Mouse (Mus musculus): ENCODE results near the gene Pan2. TPM values are rescaled to one million over a fixed set of nuclear protein-coding genes. Genes with fewer than 3 reads are reported as not detected.

Gene Pan2
- polyA plus RNA-seq, 1 experiment from 2014 or later: 25.9 TPM

- Histone ChIP-seq H3K36me3 (ENCODE audit: control insufficient read depth, insufficient read depth, low read length) (no peaks in the 10 kb centered on the region), H3K27me3 (ENCODE audit: control insufficient read depth, insufficient read depth, low read length) (no peaks in the 10 kb centered on the region), H3K9me3 (replicated peaks; ENCODE audit: control insufficient read depth, low read length) (no peaks in the 10 kb centered on the region), H3K4me2 (peak overlapping the region; percentile 63), H3K9ac (ENCODE audit: low read depth, low read length) (peak overlapping the region; percentile 58), H3K27ac (ENCODE audit: low read depth, low read length) (peak overlapping the region; percentile 96), H3K4me3 (ENCODE audit: low read depth, low read length) (peak overlapping the region; percentile 75; the same call in 1 of the 2 replicates), H3K4me1 (ENCODE audit: control insufficient read depth, insufficient read depth, low read length) (peaks cover 33% of the 10 kb centered on the region)
- ATAC-seq (replicated peaks; ENCODE audit: insufficient number of reproducible peaks, low FRiP score, low TSS enrichment): no peak
- 76% methylated on average over 3 of the region's 3 CpGs for WGBS (ENCODE audit: insufficient replicate concordance)
Observed at GRCm38 (mm10) chr10:128336597-128336996, 33.5 kb downstream of the Pan2 start.

GRCm38 (mm10) chr10:128337306-128338181 is 34.4 kb downstream of the Pan2 start, which contains the start of gene Cs:
Gene Cs, plus strand, starts transcription at chr10:128337734.
- Histone ChIP-seq H3K4me1 (ENCODE audit: control insufficient read depth, insufficient read depth, low read length) (peaks cover 35% of the 10 kb centered on the region), H3K9ac (ENCODE audit: low read depth, low read length) (peak within 1 kb of the TSS; percentile 87), H3K27ac (ENCODE audit: low read depth, low read length) (peak within 1 kb of the TSS; percentile 96), H3K4me3 (ENCODE audit: low read depth, low read length) (peak within 1 kb of the TSS; percentile 75), H3K4me2 (peak within 1 kb of the TSS; percentile 75), H3K36me3 (ENCODE audit: control insufficient read depth, insufficient read depth, low read length) (no peaks in the 10 kb centered on the region), H3K27me3 (ENCODE audit: control insufficient read depth, insufficient read depth, low read length) (no peaks in the 10 kb centered on the region), H3K9me3 (replicated peaks; ENCODE audit: control insufficient read depth, low read length) (no peaks in the 10 kb centered on the region)
- 1% methylated on average over 61 of the region's 61 CpGs for WGBS (ENCODE audit: insufficient replicate concordance)
- peak; percentile 98 for ATAC-seq (replicated peaks; ENCODE audit: insufficient number of reproducible peaks, low FRiP score, low TSS enrichment)

- peaks cover 38% of the 10 kb centered on the region for H3K4me1 ChIP-seq (ENCODE audit: control insufficient read depth, insufficient read depth, low read length)
- no peaks in the 10 kb centered on the region for H3K9me3 ChIP-seq (replicated peaks; ENCODE audit: control insufficient read depth, low read length)
- 15% methylated on average over 5 of the region's 5 CpGs for WGBS (ENCODE audit: insufficient replicate concordance)
- peak overlapping the region; percentile 75 for H3K4me3 ChIP-seq (ENCODE audit: low read depth, low read length)
- no peaks in the 10 kb centered on the region for H3K27me3 ChIP-seq (ENCODE audit: control insufficient read depth, insufficient read depth, low read length)
- no peaks in the 10 kb centered on the region for H3K36me3 ChIP-seq (ENCODE audit: control insufficient read depth, insufficient read depth, low read length)
- H3K4me2 ChIP-seq: peak overlapping the region; percentile 75
- no peak for ATAC-seq (replicated peaks; ENCODE audit: insufficient number of reproducible peaks, low FRiP score, low TSS enrichment)
- peak overlapping the region; percentile 87 for H3K9ac ChIP-seq (ENCODE audit: low read depth, low read length)
- peak overlapping the region; percentile 96 for H3K27ac ChIP-seq (ENCODE audit: low read depth, low read length)
Observed at GRCm38 (mm10) chr10:128338415-128338814, 35.3 kb downstream of the Pan2 start.

GRCm38 (mm10) chr10:128338948-128339347 is 35.8 kb downstream of the Pan2 start:
- H3K9ac ChIP-seq (ENCODE audit: low read depth, low read length): peak overlapping the region; percentile 87; the same call in 1 of the 2 replicates
- peak overlapping the region; percentile 96; the same call in 1 of the 2 replicates for H3K27ac ChIP-seq (ENCODE audit: low read depth, low read length)
- H3K27me3 ChIP-seq (ENCODE audit: control insufficient read depth, insufficient read depth, low read length): no peaks in the 10 kb centered on the region
- H3K4me3 ChIP-seq (ENCODE audit: low read depth, low read length): peak overlapping the region; percentile 75
- H3K4me1 ChIP-seq (ENCODE audit: control insufficient read depth, insufficient read depth, low read length): peaks cover 41% of the 10 kb centered on the region
- H3K9me3 ChIP-seq (replicated peaks; ENCODE audit: control insufficient read depth, low read length): no peaks in the 10 kb centered on the region
- peak overlapping the region; percentile 75 for H3K4me2 ChIP-seq
- no peaks in the 10 kb centered on the region for H3K36me3 ChIP-seq (ENCODE audit: control insufficient read depth, insufficient read depth, low read length)
- 42% methylated on average over 2 of the region's 2 CpGs for WGBS (ENCODE audit: insufficient replicate concordance)
- no peak for ATAC-seq (replicated peaks; ENCODE audit: insufficient number of reproducible peaks, low FRiP score, low TSS enrichment)

- Histone ChIP-seq H3K27ac (ENCODE audit: low read depth, low read length) (no peak overlapping the region), H3K9ac (ENCODE audit: low read depth, low read length) (no peak overlapping the region), H3K4me1 (ENCODE audit: control insufficient read depth, insufficient read depth, low read length) (peaks cover 51% of the 10 kb centered on the region), H3K9me3 (replicated peaks; ENCODE audit: control insufficient read depth, low read length) (no peaks in the 10 kb centered on the region), H3K27me3 (ENCODE audit: control insufficient read depth, insufficient read depth, low read length) (no peaks in the 10 kb centered on the region), H3K36me3 (ENCODE audit: control insufficient read depth, insufficient read depth, low read length) (no peaks in the 10 kb centered on the region), H3K4me2 (peak overlapping the region; percentile 20; the same call in 1 of the 2 replicates), H3K4me3 (ENCODE audit: low read depth, low read length) (no peak overlapping the region)
- 61% methylated on average over 2 of the region's 2 CpGs for WGBS (ENCODE audit: insufficient replicate concordance)
- ATAC-seq (replicated peaks; ENCODE audit: insufficient number of reproducible peaks, low FRiP score, low TSS enrichment): no peak
Observed at GRCm38 (mm10) chr10:128340257-128340656, 37.1 kb downstream of the Pan2 start.

- no peak overlapping the region for H3K4me3 ChIP-seq (ENCODE audit: low read depth, low read length)
- H3K27ac ChIP-seq (ENCODE audit: low read depth, low read length): peak overlapping the region; percentile 7; the same call in 1 of the 2 replicates
- no peak for ATAC-seq (replicated peaks; ENCODE audit: insufficient number of reproducible peaks, low FRiP score, low TSS enrichment)
- H3K4me1 ChIP-seq (ENCODE audit: control insufficient read depth, insufficient read depth, low read length): peaks cover 52% of the 10 kb centered on the region
- no peak overlapping the region for H3K4me2 ChIP-seq
- no peaks in the 10 kb centered on the region for H3K36me3 ChIP-seq (ENCODE audit: control insufficient read depth, insufficient read depth, low read length)
- no peak overlapping the region for H3K9ac ChIP-seq (ENCODE audit: low read depth, low read length)
- H3K27me3 ChIP-seq (ENCODE audit: control insufficient read depth, insufficient read depth, low read length): no peaks in the 10 kb centered on the region
- no peaks in the 10 kb centered on the region for H3K9me3 ChIP-seq (replicated peaks; ENCODE audit: control insufficient read depth, low read length)
- 92% methylated on average over 1 of the region's 1 CpGs for WGBS (ENCODE audit: insufficient replicate concordance)
Observed at GRCm38 (mm10) chr10:128343436-128343835, 40.3 kb downstream of the Pan2 start.

- Histone ChIP-seq H3K4me3 (ENCODE audit: low read depth, low read length) (peak overlapping the region; percentile 22), H3K36me3 (ENCODE audit: control insufficient read depth, insufficient read depth, low read length) (no peaks in the 10 kb centered on the region), H3K4me2 (peak overlapping the region; percentile 58), H3K9me3 (replicated peaks; ENCODE audit: control insufficient read depth, low read length) (no peaks in the 10 kb centered on the region), H3K27me3 (ENCODE audit: control insufficient read depth, insufficient read depth, low read length) (no peaks in the 10 kb centered on the region), H3K4me1 (ENCODE audit: control insufficient read depth, insufficient read depth, low read length) (peaks cover 41% of the 10 kb centered on the region), H3K9ac (ENCODE audit: low read depth, low read length) (0 out of 2 replicates have a peak overlapping the region, but pooled peaks have one; percentile 6), H3K27ac (ENCODE audit: low read depth, low read length) (peak overlapping the region; percentile 82)
- ATAC-seq (replicated peaks; ENCODE audit: insufficient number of reproducible peaks, low FRiP score, low TSS enrichment): peak; percentile 83
- WGBS (ENCODE audit: insufficient replicate concordance): 22% methylated on average over 7 of the region's 7 CpGs
Observed at GRCm38 (mm10) chr10:128344568-128345275, 41.6 kb downstream of the Pan2 start.

- Histone ChIP-seq H3K27ac (ENCODE audit: low read depth, low read length) (no peak overlapping the region), H3K4me3 (ENCODE audit: low read depth, low read length) (no peak overlapping the region), H3K36me3 (ENCODE audit: control insufficient read depth, insufficient read depth, low read length) (peaks cover 18% of the 10 kb centered on the region), H3K9me3 (replicated peaks; ENCODE audit: control insufficient read depth, low read length) (no peaks in the 10 kb centered on the region), H3K9ac (ENCODE audit: low read depth, low read length) (no peak overlapping the region), H3K4me2 (no peak overlapping the region), H3K27me3 (ENCODE audit: control insufficient read depth, insufficient read depth, low read length) (no peaks in the 10 kb centered on the region), H3K4me1 (ENCODE audit: control insufficient read depth, insufficient read depth, low read length) (peaks cover 26% of the 10 kb centered on the region)
- ATAC-seq (replicated peaks; ENCODE audit: insufficient number of reproducible peaks, low FRiP score, low TSS enrichment): no peak
- WGBS (ENCODE audit: insufficient replicate concordance): 87% methylated on average over 8 of the region's 8 CpGs
Observed at GRCm38 (mm10) chr10:128347541-128347940, 44.4 kb downstream of the Pan2 start.
